Mouse (Mus musculus) lung, postnatal 0 days (tissue): Measurements from ENCODE around the gene Nrxn2. TPM values are rescaled to one million over a fixed set of nuclear protein-coding genes. Genes with fewer than 3 reads are reported as not detected.
A peak's percentile ranks its signal among the peaks of the same experiment; 100 is the strongest.

Experiments used
- ATAC-seq: fragments of 200-750 bp; cut with Nextera tagmentation; 2 replicates; pipeline ENCODE4 v1.8.0; 2017; ENCODE audit warnings: moderate library complexity
- DNase-seq: peaks from one replicate; pipeline ENCODE4 v3.0.0-alpha.2; 2016; ENCODE audit warnings: low spot score
- H3K27ac ChIP-seq: fragments of 300-500 bp; sonication (generic); 2 replicates; pipeline ENCODE4 v1.5.1; 2014; ENCODE audit warnings: antibody characterized with exemption, mild to moderate bottlenecking, low read length, mixed read lengths
- H3K27me3 ChIP-seq: fragments of 300-500 bp; sonication (generic); replicated peaks from 2 replicates; pipeline ENCODE4 v1.6.1; 2014; ENCODE audit warnings: low read length, mixed read lengths; ENCODE audit not compliant: insufficient read depth
- H3K36me3 ChIP-seq: fragments of 300-500 bp; sonication (generic); 2 replicates; pipeline ENCODE4 v1.6.1; 2014; ENCODE audit warnings: low read length, mixed read lengths; ENCODE audit not compliant: insufficient read depth
- H3K4me1 ChIP-seq: fragments of 300-500 bp; sonication (generic); 2 replicates; pipeline ENCODE4 v1.6.1; 2014; ENCODE audit warnings: antibody characterized with exemption, low read depth, low read length, mixed read lengths; ENCODE audit not compliant: insufficient read depth
- H3K4me2 ChIP-seq: fragments of 300-500 bp; sonication (generic); replicated peaks from 2 replicates; pipeline ENCODE4 v1.6.1; 2014; ENCODE audit warnings: low read depth, mild to moderate bottlenecking, low read length, moderate library complexity, mixed read lengths
- H3K4me3 ChIP-seq: fragments of 300-500 bp; sonication (generic); 2 replicates; pipeline ENCODE4 v1.5.1; 2014; ENCODE audit warnings: low read depth, low read length
- H3K9ac ChIP-seq: fragments of 300-500 bp; sonication (generic); replicated peaks from 2 replicates; pipeline ENCODE4 v1.6.1; 2014; ENCODE audit warnings: low read depth, mild to moderate bottlenecking
- H3K9me3 ChIP-seq: fragments of 300-500 bp; sonication (generic); 2 replicates; pipeline ENCODE4 v1.6.1; 2016; ENCODE audit warnings: low read length, mixed read lengths
- CTCF ChIP-seq: IDR thresholded peaks from 2 replicates; pipeline ENCODE4 v1.5.1; 2016; ENCODE audit warnings: antibody characterized with exemption, mild to moderate bottlenecking
- EP300 ChIP-seq: IDR thresholded peaks from 2 replicates; pipeline ENCODE4 v1.6.1; 2016; ENCODE audit warnings: antibody characterized with exemption, mild to moderate bottlenecking, control low read depth
- WGBS: fragments of 180-500 bp; shearing (Covaris S2); extraction: QIAGEN DNeasy Blood & Tissue Kit; methylation state at CpG from one replicate; pipeline ENCODE4 v1.1.7; 2014; 5-methylcytosine and 5-hydroxymethylcytosine counted together
- polyA plus RNA-seq: library from polyadenylated mRNA; unstranded; fragments of >200 nt; fragmentation: Nextera tagmentation; extraction: Ambion mirVana; gene quantifications from 2 replicates; pipeline ENCODE4 v1.2.1, GENCODE M21; 2015

Nrxn2 gene
- polyA plus RNA-seq, 1 experiment from 2014 or later, result 3.8 TPM

GRCm38 (mm10) chr19:6549566-6549965, 131.0 kb downstream of the Nrxn2 start:
- no peak overlapping the region for H3K27ac ChIP-seq
- 83% methylated on average over 11 of the region's 11 CpGs for WGBS
- DNase-seq, result no peak
- H3K9ac ChIP-seq, result no peak overlapping the region
- H3K27me3 ChIP-seq, result no peaks in the 10 kb centered on the region
- H3K9me3 ChIP-seq, result no peaks in the 10 kb centered on the region
- ATAC-seq, result no peak
- peaks cover 4% of the 10 kb centered on the region; the same call in 1 of the 2 replicates for H3K4me1 ChIP-seq
- TF ChIP-seq EP300, result no peak
- TF ChIP-seq CTCF, result no peak
- H3K4me2 ChIP-seq, result no peak overlapping the region
- no peak overlapping the region for H3K4me3 ChIP-seq
- H3K36me3 ChIP-seq, result no peaks in the 10 kb centered on the region

GRCm38 (mm10) chr19:6551215-6551614, 132.7 kb downstream of the Nrxn2 start:
- DNase-seq (no peak), ATAC-seq (no peak)
- Histone ChIP-seq H3K4me1 (peaks cover 4% of the 10 kb centered on the region; the same call in 1 of the 2 replicates), H3K4me3 (no peak overlapping the region), H3K9me3 (no peaks in the 10 kb centered on the region), H3K27me3 (no peaks in the 10 kb centered on the region), H3K36me3 (no peaks in the 10 kb centered on the region), H3K27ac (no peak overlapping the region), H3K4me2 (no peak overlapping the region), H3K9ac (no peak overlapping the region)
- 47% methylated on average over 4 of the region's 4 CpGs for WGBS
- TF ChIP-seq EP300 (no peak), CTCF (no peak)

- DNase-seq (peak; percentile 36), ATAC-seq (peak; percentile 24; the same call in 1 of the 2 replicates)
- TF ChIP-seq EP300, result no peak
- peak; percentile 78 for TF ChIP-seq CTCF
- Histone ChIP-seq H3K27me3 (no peaks in the 10 kb centered on the region), H3K4me3 (no peak overlapping the region), H3K4me1 (peaks cover 4% of the 10 kb centered on the region; the same call in 1 of the 2 replicates), H3K9me3 (no peaks in the 10 kb centered on the region), H3K4me2 (no peak overlapping the region), H3K36me3 (no peaks in the 10 kb centered on the region), H3K9ac (no peak overlapping the region), H3K27ac (no peak overlapping the region)
- 68% methylated on average over 3 of the region's 4 CpGs for WGBS
Measured at GRCm38 (mm10) chr19:6552302-6553028, 133.9 kb downstream of the Nrxn2 start.

- H3K9me3 ChIP-seq, result no peaks in the 10 kb centered on the region
- TF ChIP-seq EP300, result no peak
- TF ChIP-seq CTCF, result no peak
- WGBS, result 58% methylated on average over 5 of the region's 5 CpGs
- H3K27me3 ChIP-seq, result no peaks in the 10 kb centered on the region
- H3K36me3 ChIP-seq, result no peaks in the 10 kb centered on the region
- H3K4me1 ChIP-seq, result peaks cover 3% of the 10 kb centered on the region; the same call in 1 of the 2 replicates
- no peak overlapping the region for H3K4me2 ChIP-seq
- H3K4me3 ChIP-seq, result no peak overlapping the region
- no peak overlapping the region for H3K9ac ChIP-seq
- no peak for DNase-seq
- no peak overlapping the region for H3K27ac ChIP-seq
- ATAC-seq, result no peak
Measured at GRCm38 (mm10) chr19:6553174-6553573, 134.6 kb downstream of the Nrxn2 start.

GRCm38 (mm10) chr19:6553819-6554582, 135.5 kb downstream of the Nrxn2 start:
- WGBS, result 21% methylated on average over 8 of the region's 8 CpGs
- ATAC-seq (peak; percentile 79), DNase-seq (peak; percentile 61)
- H3K9ac ChIP-seq, result no peak overlapping the region
- no peak overlapping the region for H3K27ac ChIP-seq
- H3K4me1 ChIP-seq, result no peaks in the 10 kb centered on the region
- no peaks in the 10 kb centered on the region for H3K27me3 ChIP-seq
- no peak for TF ChIP-seq CTCF
- TF ChIP-seq EP300, result no peak
- no peak overlapping the region for H3K4me3 ChIP-seq
- no peaks in the 10 kb centered on the region for H3K9me3 ChIP-seq
- H3K36me3 ChIP-seq, result no peaks in the 10 kb centered on the region
- H3K4me2 ChIP-seq, result no peak overlapping the region

GRCm38 (mm10) chr19:6559576-6559975, 141.0 kb downstream of the Nrxn2 start:
- Histone ChIP-seq H3K9me3 (no peaks in the 10 kb centered on the region), H3K4me3 (no peak overlapping the region), H3K9ac (no peak overlapping the region), H3K27me3 (no peaks in the 10 kb centered on the region), H3K36me3 (no peaks in the 10 kb centered on the region), H3K4me1 (no peaks in the 10 kb centered on the region), H3K27ac (no peak overlapping the region), H3K4me2 (no peak overlapping the region)
- TF ChIP-seq EP300 (no peak), CTCF (no peak)
- ATAC-seq (no peak), DNase-seq (no peak)
- WGBS, result 65% methylated on average over 4 of the region's 4 CpGs
